Mouse (Mus musculus) liver, adult 2 months (tissue): ENCODE results near the gene Tmem167.

Source experiments
- CTCF ChIP-seq: fragments of 200-500 bp; IDR thresholded peaks from 2 replicates; pipeline ENCODE4 v1.5.1; 2011; ENCODE audit warnings: low read depth, low read length, control low read depth
- POLR2A ChIP-seq: fragments of 200-500 bp; IDR thresholded peaks from 2 replicates; pipeline ENCODE4 v1.6.1; 2011; ENCODE audit warnings: low read length, control low read depth; ENCODE audit not compliant: insufficient read depth; ENCODE audit errors: extremely low read depth

- TF ChIP-seq CTCF (no peak), POLR2A (no peak)
Observed at GRCm38 (mm10) chr13:90170782-90171179, 81.9 kb downstream of the Tmem167 start.
